Comparison of ENCODE assay signal across 27 mouse cellular contexts in genomic region chr15:86422858-86423257, GRCm38 (mm10).
DNase-seq lines count a peak whose midpoint lies in the region; ATAC-seq and TF ChIP-seq lines count a peak whose summit lies in the region.
"Had no signal": no experiment of that assay in that cellular context is flagged by ENCODE, and none has a peak within 500 bp of the region (broad histone marks: within the 10 kb centered on the region; RNA-seq: fewer than 3 reads in every experiment).

No protein-coding gene starts in this region.

- H3K4me2 ChIP-seq in heart, embryonic 12.5 days: no peak overlapping the region
- no peak overlapping the region for H3K4me2 ChIP-seq in forebrain, postnatal 0 days (ENCODE audit: low read depth)
- H3K4me2 ChIP-seq: forebrain, embryonic 12.5 days; hindbrain, embryonic 14.5 days; liver, embryonic 15.5 days; lung, embryonic 15.5 days; neural tube, embryonic 12.5 days had no signal

- no peak for TF ChIP-seq CTCF in forebrain, postnatal 0 days (IDR thresholded peaks at IDR 0.05; ENCODE audit: low read depth)

- peaks cover 4% of the 10 kb centered on the region for H3K36me3 ChIP-seq in megakaryocyte, embryonic 14.5 days (replicated peaks; ENCODE audit: low read length)
- H3K36me3 ChIP-seq in heart, embryonic 12.5 days: no peaks in the 10 kb centered on the region
- H3K36me3 ChIP-seq in forebrain, postnatal 0 days (ENCODE audit: insufficient read depth): no peaks in the 10 kb centered on the region
- H3K36me3 ChIP-seq: forebrain, embryonic 12.5 days; liver, embryonic 15.5 days; lung, embryonic 15.5 days; neural tube, embryonic 12.5 days had no signal

- peaks cover 66% of the 10 kb centered on the region for H3K4me1 ChIP-seq in megakaryocyte, embryonic 14.5 days
- peaks cover 42% of the 10 kb centered on the region for H3K4me1 ChIP-seq in heart, embryonic 12.5 days (replicated peaks)
- no peaks in the 10 kb centered on the region for H3K4me1 ChIP-seq in forebrain, postnatal 0 days (ENCODE audit: insufficient read depth)

- DNase-seq in heart, adult 8-10 months (ENCODE audit: low spot score): peak; percentile 9
- DNase-seq in heart, postnatal 36 days: no peak
- DNase-seq in forebrain, postnatal 0 days: no peak
- DNase-seq: adrenal gland, postnatal 14 days; cerebellum, adult 11-12 months; cerebellum, adult 9-11 months; gastrocnemius, postnatal 25 days; kidney, adult 11 months; right cerebral cortex, postnatal 4 days; thymus, adult 18-20 months; thymus, postnatal 36 days had no signal

- 42% methylated on average over 1 of the region's 1 CpGs for WGBS in heart, embryonic 12.5 days
- WGBS in forebrain, postnatal 0 days: 49% methylated on average over 1 of the region's 1 CpGs

- ATAC-seq in megakaryocyte, adult 5-6 weeks (ENCODE audit: poor library complexity, severe bottlenecking): no peak
- ATAC-seq in heart, embryonic 12.5 days (ENCODE audit: insufficient number of reproducible peaks, low FRiP score): no peak
- ATAC-seq in megakaryocyte progenitor cell, adult 5-6 weeks (replicated peaks; ENCODE audit: poor library complexity): 0 out of 2 replicates have a peak, but pooled peaks have one; percentile 21
- ATAC-seq in forebrain, postnatal 0 days: no peak
- ATAC-seq: CD4-positive, CD25-positive, alpha-beta regulatory T cell, adult 4 months; inflammation-experienced regulatory T-cells, adult 6 months; midbrain, embryonic 16.5 days had no signal

- H3K27me3 ChIP-seq in megakaryocyte, embryonic 14.5 days (replicated peaks): no peaks in the 10 kb centered on the region
- peaks cover 70% of the 10 kb centered on the region for H3K27me3 ChIP-seq in heart, embryonic 12.5 days (replicated peaks)
- H3K27me3 ChIP-seq in forebrain, postnatal 0 days (ENCODE audit: insufficient read depth, low read length): no peaks in the 10 kb centered on the region
- H3K27me3 ChIP-seq: liver, embryonic 15.5 days; lung, embryonic 15.5 days had no signal

- no peak overlapping the region for H3K9ac ChIP-seq in heart, embryonic 12.5 days
- H3K9ac ChIP-seq in forebrain, postnatal 0 days: no peak overlapping the region
- H3K9ac ChIP-seq: forebrain, embryonic 12.5 days; hindbrain, embryonic 14.5 days; liver, embryonic 15.5 days; lung, embryonic 15.5 days; neural tube, embryonic 12.5 days had no signal

- peak overlapping the region; percentile 31 for H3K27ac ChIP-seq in heart, embryonic 12.5 days (ENCODE audit: poor library complexity, severe bottlenecking)
- H3K27ac ChIP-seq in forebrain, postnatal 0 days (ENCODE audit: low read depth, low read length): no peak overlapping the region
- H3K27ac ChIP-seq: forebrain, embryonic 12.5 days; heart, adult 2 months; hindbrain, embryonic 14.5 days; left cerebral cortex, adult 2 months; liver, embryonic 15.5 days; lung, embryonic 15.5 days; neural tube, embryonic 12.5 days; stomach, postnatal 0 days had no signal

- intact Hi-C loops in heart, postnatal 36 days (cut with DNase I): no loop called here

- no peaks in the 10 kb centered on the region for H3K9me3 ChIP-seq in megakaryocyte, embryonic 14.5 days
- H3K9me3 ChIP-seq in heart, embryonic 12.5 days (replicated peaks): no peaks in the 10 kb centered on the region
- H3K9me3 ChIP-seq in forebrain, postnatal 0 days (ENCODE audit: low read length): no peaks in the 10 kb centered on the region
- H3K9me3 ChIP-seq: forebrain, embryonic 12.5 days; liver, embryonic 15.5 days; lung, embryonic 15.5 days; neural tube, embryonic 12.5 days had no signal

- peak overlapping the region; percentile 28 for H3K4me3 ChIP-seq in megakaryocyte, embryonic 14.5 days (replicated peaks)
- H3K4me3 ChIP-seq in heart, embryonic 12.5 days: no peak overlapping the region
- no peak overlapping the region for H3K4me3 ChIP-seq in forebrain, postnatal 0 days (ENCODE audit: low read depth, low read length)
- H3K4me3 ChIP-seq: erythroblast, embryonic 14.5 days; forebrain, embryonic 12.5 days; heart, adult 2 months; left cerebral cortex, adult 2 months; liver, embryonic 15.5 days; lung, embryonic 15.5 days; neural tube, embryonic 12.5 days had no signal
